30 mouse cellular contexts compared by ENCODE assay signal in the genomic region with DNA sequence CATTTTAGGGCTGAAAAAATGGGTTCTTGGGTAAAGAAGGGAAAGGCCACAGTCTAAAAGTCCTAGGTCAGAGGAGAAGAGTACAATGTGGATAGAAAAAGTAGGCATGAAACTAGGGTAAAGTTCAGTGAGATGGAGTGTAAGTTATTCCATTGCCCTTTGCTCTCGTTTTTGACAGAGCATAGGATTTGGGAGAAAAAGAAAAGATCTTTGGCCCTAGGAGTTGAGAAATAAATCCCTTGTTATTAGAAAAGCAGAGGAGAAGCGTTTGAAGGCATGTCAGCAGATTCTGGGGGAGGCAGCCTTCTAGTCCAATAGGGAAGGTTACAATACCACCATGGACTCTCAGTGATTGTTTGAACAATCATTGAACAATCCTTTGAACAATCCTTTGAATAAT. TPM values are rescaled to one million over a fixed set of nuclear protein-coding genes. Genes with fewer than 3 reads are reported as not detected.
"Had no signal": no experiment of that assay in that cellular context is flagged by ENCODE, and none has a peak within 500 bp of the region (broad histone marks: within the 10 kb centered on the region; RNA-seq: fewer than 3 reads in every experiment).

No protein-coding gene starts in this region.

- H3K9ac ChIP-seq: liver, embryonic 14.5 days had no signal

- H3K4me2 ChIP-seq: midbrain, embryonic 11.5 days had no signal

- ATAC-seq: intestine, postnatal 0 days had no signal

- H3K27ac ChIP-seq: layer of hippocampus, adult 2 months; left cerebral cortex, adult 2 months; liver, embryonic 14.5 days had no signal

- H3K4me3 ChIP-seq: layer of hippocampus, adult 2 months; left cerebral cortex, adult 2 months had no signal

- DNase-seq: layer of hippocampus, postnatal 36 days; lung, adult 2 months; lung, postnatal 14 days; lung, postnatal 4 days; midbrain, embryonic 14.5 days; thymus, adult 18-20 months; thymus, postnatal 36 days had no signal

RNA-seq across cellular contexts. Expression of a gene that starts 7.9 kb away (rescaled TPM):
- total RNA-seq: layer of hippocampus, adult 2 months; layer of hippocampus, postnatal 10 days; layer of hippocampus, postnatal 36 days; left cerebral cortex, adult 2 months; left cerebral cortex, postnatal 10 days; left cerebral cortex, postnatal 36 days; megakaryocyte progenitor cell, adult 5-6 weeks; megakaryocyte-erythroid progenitor cell, adult 5-6 weeks; midbrain, postnatal 0 days had no signal
- polyA plus RNA-seq: intestine, embryonic 14.5 days; intestine, postnatal 0 days; large intestine, adult 2 months; limb, embryonic 11.5 days; limb, embryonic 14.5 days; lung, adult 2 months; lung, embryonic 16.5 days; midbrain, embryonic 11.5 days; midbrain, embryonic 14.5 days; midbrain, postnatal 0 days; neural tube, embryonic 11.5 days; neural tube, embryonic 14.5 days; small intestine, adult 2 months; spleen, adult 2 months; stomach, embryonic 16.5 days; urinary bladder, adult 2 months had no signal

RNA-seq across cellular contexts. Expression of a gene that starts 37.4 kb away (rescaled TPM):
- total RNA-seq: layer of hippocampus, adult 2 months; layer of hippocampus, postnatal 10 days; layer of hippocampus, postnatal 36 days; left cerebral cortex, adult 2 months; left cerebral cortex, postnatal 10 days; left cerebral cortex, postnatal 36 days; megakaryocyte progenitor cell, adult 5-6 weeks; megakaryocyte-erythroid progenitor cell, adult 5-6 weeks; midbrain, postnatal 0 days had no signal
- polyA plus RNA-seq: intestine, embryonic 14.5 days; large intestine, adult 2 months; limb, embryonic 11.5 days; limb, embryonic 14.5 days; liver, embryonic 14.5 days; lung, embryonic 16.5 days; midbrain, embryonic 11.5 days; midbrain, embryonic 14.5 days; midbrain, postnatal 0 days; neural tube, embryonic 11.5 days; neural tube, embryonic 14.5 days; small intestine, adult 2 months; testis, adult 2 months; urinary bladder, adult 2 months had no signal

RNA-seq across cellular contexts. Expression of a gene that starts 45.3 kb away (rescaled TPM):
- total RNA-seq: layer of hippocampus, adult 2 months; layer of hippocampus, postnatal 10 days; layer of hippocampus, postnatal 36 days; left cerebral cortex, adult 2 months; left cerebral cortex, postnatal 10 days; left cerebral cortex, postnatal 36 days; megakaryocyte progenitor cell, adult 5-6 weeks; megakaryocyte-erythroid progenitor cell, adult 5-6 weeks; midbrain, postnatal 0 days had no signal
- polyA plus RNA-seq: intestine, embryonic 14.5 days; intestine, postnatal 0 days; large intestine, adult 2 months; limb, embryonic 11.5 days; limb, embryonic 14.5 days; liver, embryonic 14.5 days; lung, adult 2 months; lung, embryonic 16.5 days; midbrain, embryonic 11.5 days; midbrain, embryonic 14.5 days; midbrain, postnatal 0 days; neural tube, embryonic 11.5 days; neural tube, embryonic 14.5 days; small intestine, adult 2 months; spleen, adult 2 months; stomach, embryonic 16.5 days; testis, adult 2 months; urinary bladder, adult 2 months had no signal

RNA-seq across cellular contexts. Expression of a gene that starts 59.6 kb away (rescaled TPM):
- total RNA-seq: layer of hippocampus, adult 2 months; layer of hippocampus, postnatal 10 days; layer of hippocampus, postnatal 36 days; left cerebral cortex, adult 2 months; left cerebral cortex, postnatal 10 days; left cerebral cortex, postnatal 36 days; megakaryocyte progenitor cell, adult 5-6 weeks; megakaryocyte-erythroid progenitor cell, adult 5-6 weeks; midbrain, postnatal 0 days had no signal
- polyA plus RNA-seq: intestine, embryonic 14.5 days; large intestine, adult 2 months; limb, embryonic 11.5 days; limb, embryonic 14.5 days; liver, embryonic 14.5 days; lung, adult 2 months; lung, embryonic 16.5 days; midbrain, embryonic 11.5 days; midbrain, embryonic 14.5 days; midbrain, postnatal 0 days; neural tube, embryonic 11.5 days; neural tube, embryonic 14.5 days; small intestine, adult 2 months; spleen, adult 2 months; stomach, embryonic 16.5 days; urinary bladder, adult 2 months had no signal
